24 mouse cellular contexts compared by ENCODE assay signal in genomic region chr5:99590539-99590938, GRCm38 (mm10).
"Had no signal": no experiment of that assay in that cellular context is flagged by ENCODE, and none has a peak within 500 bp of the region (broad histone marks: within the 10 kb centered on the region; RNA-seq: fewer than 3 reads in every experiment).

No protein-coding gene starts in this region.

- DNase-seq: gastrocnemius, adult 2 months; gastrocnemius, postnatal 10 days; gastrocnemius, postnatal 25 days; heart, adult 2 months; heart, postnatal 14 days; heart, postnatal 4 days; kidney, adult 18-20 months; kidney, adult 8-10 months; kidney, postnatal 10 days; kidney, postnatal 25 days; kidney, postnatal 4 days had no signal

- H3K9me3 ChIP-seq: heart, embryonic 13.5 days; heart, embryonic 15.5 days; intestine, embryonic 15.5 days; limb, embryonic 13.5 days had no signal

- H3K27ac ChIP-seq: gastrocnemius, adult 2 months; heart, adult 2 months; heart, embryonic 13.5 days; heart, embryonic 15.5 days; hindbrain, embryonic 10.5 days; hindbrain, embryonic 12.5 days; hindbrain, embryonic 14.5 days; intestine, embryonic 15.5 days; layer of hippocampus, adult 2 months; left cerebral cortex, adult 2 months; limb, embryonic 13.5 days; limb, embryonic 15.5 days had no signal

- H3K4me3 ChIP-seq: gastrocnemius, adult 2 months; heart, adult 2 months; heart, embryonic 13.5 days; heart, embryonic 15.5 days; hindbrain, embryonic 10.5 days; hindbrain, embryonic 12.5 days; intestine, embryonic 15.5 days; layer of hippocampus, adult 2 months; left cerebral cortex, adult 2 months; limb, embryonic 13.5 days; limb, embryonic 15.5 days had no signal

- H3K4me2 ChIP-seq: heart, embryonic 13.5 days; heart, embryonic 15.5 days; hindbrain, embryonic 12.5 days; hindbrain, embryonic 14.5 days; intestine, embryonic 15.5 days; limb, embryonic 13.5 days; limb, embryonic 15.5 days had no signal

- H3K9ac ChIP-seq: heart, embryonic 13.5 days; heart, embryonic 15.5 days; hindbrain, embryonic 12.5 days; hindbrain, embryonic 14.5 days; intestine, embryonic 15.5 days; limb, embryonic 13.5 days; limb, embryonic 15.5 days had no signal

- ATAC-seq: forebrain, embryonic 16.5 days; hindbrain, embryonic 16.5 days; inflammation-experienced regulatory T-cells, adult 6 months had no signal

- H3K4me1 ChIP-seq: heart, embryonic 13.5 days; heart, embryonic 15.5 days; hindbrain, embryonic 10.5 days; hindbrain, embryonic 12.5 days; intestine, embryonic 15.5 days; limb, embryonic 15.5 days had no signal

- H3K27me3 ChIP-seq: heart, embryonic 13.5 days; heart, embryonic 15.5 days; hindbrain, embryonic 12.5 days; intestine, embryonic 15.5 days; limb, embryonic 15.5 days had no signal

- H3K36me3 ChIP-seq: heart, embryonic 13.5 days; heart, embryonic 15.5 days; hindbrain, embryonic 10.5 days; hindbrain, embryonic 12.5 days; intestine, embryonic 15.5 days; limb, embryonic 13.5 days; limb, embryonic 15.5 days had no signal
